Mouse (Mus musculus) thymus, postnatal 36 days (tissue): Measurements from ENCODE around the gene Chchd10.

ENCODE experiments used
- DNase-seq, 2 experiments: peaks; one replicate each; pipeline ENCODE4 v3.0.0; 2022; ENCODE audit warnings: mixed read lengths in 2 of 2

Gene Chchd10

DNA sequence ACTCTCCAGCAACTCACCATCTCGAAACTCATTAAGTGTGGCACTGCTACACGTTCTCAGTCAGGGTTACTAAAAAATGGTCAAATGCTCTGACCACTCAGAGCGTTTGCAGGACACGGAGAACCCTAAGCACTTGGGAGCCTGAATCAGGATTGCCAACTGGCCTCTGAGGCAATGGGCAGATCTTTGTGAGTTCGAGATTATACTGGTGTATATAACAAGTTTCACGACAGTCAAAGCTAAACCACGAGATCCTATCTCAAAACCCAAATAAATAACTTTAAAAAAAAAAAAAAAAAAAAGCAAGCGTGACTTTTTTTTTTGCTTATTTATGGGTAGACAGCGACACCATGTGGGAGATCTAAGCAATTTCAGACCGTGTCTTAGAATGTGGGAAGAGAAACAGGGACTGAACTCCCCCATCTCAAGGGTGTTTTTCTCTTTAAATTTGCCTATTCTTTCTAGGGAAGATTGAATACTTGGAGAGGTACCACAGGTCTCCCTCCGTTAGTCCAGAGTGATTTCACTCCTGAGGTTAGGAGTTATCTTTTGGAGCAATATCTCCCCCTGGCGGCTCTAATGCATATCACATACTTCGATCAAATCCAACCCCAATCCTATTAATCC lies 18.6 kb downstream of the Chchd10 start:
- DNase-seq, result peak in 1 of 2 experiments; percentile 33

DNA sequence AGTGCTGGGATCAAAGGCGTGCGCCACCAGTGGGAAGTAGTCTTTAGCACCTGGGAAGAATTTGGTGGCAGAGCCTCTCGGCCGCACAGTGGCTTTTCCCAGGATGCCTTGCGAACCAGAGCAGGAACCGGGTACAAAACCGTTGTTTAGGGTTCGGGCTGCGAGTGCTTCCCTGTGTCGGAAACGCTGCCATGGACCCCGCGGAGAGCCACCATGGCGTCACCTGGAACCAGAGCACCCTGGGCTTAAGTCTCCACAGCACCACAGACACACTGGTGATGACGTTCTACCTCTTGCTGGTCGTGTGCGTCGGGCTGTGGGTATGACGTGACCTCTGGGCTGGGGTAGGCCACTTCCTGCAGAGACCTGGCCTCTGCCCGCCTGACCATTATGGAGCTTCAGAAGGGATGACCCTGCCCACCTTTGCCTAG lies 21.5 kb downstream of the Chchd10 start, which contains the start of gene Gm5134:
Gene Gm5134, plus strand, starts transcription at position 134 of the 431 bp plus-strand sequence.
- peak; percentile 40 to 45 for DNase-seq

DNA sequence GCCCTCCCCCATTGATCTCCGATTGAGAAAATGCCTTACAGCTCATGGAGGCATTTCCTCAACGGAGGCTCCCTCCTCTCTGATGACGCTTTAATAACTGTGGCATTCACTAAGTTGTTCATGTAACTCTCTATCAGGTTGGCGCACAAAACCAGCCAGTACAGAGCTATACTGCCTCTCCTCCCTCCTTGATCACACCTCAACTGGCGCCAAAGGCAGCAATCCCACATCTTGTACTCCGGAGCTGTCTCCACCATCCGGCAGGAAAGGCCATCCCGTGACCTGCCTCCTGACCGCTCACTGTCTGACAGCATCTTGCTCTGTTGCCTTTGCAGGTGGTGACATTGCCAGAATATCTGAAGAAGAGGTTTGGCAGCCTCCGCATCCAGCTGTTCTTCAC lies 40.9 kb downstream of the Chchd10 start:
- no peak for DNase-seq

DNA sequence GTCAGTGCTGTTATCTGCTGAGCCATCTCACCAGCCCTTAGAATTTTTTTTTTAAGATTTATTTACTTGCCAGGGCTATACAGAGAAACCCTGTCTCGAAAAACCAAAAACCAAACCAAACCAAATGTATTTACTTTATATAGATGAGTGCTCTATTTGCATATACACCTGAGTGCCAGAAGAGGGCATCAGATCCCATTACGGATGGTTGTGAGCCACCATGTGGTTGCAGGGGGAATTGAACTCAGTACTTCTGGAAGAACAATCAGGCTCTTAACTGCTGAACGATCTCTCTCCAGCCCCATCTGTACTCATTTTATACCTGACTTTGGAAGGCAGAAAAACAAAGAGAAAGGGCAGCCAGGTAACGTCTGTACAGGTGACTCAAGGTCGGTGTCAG lies 42.3 kb downstream of the Chchd10 start:
- peak; percentile 13 to 21 for DNase-seq

DNA sequence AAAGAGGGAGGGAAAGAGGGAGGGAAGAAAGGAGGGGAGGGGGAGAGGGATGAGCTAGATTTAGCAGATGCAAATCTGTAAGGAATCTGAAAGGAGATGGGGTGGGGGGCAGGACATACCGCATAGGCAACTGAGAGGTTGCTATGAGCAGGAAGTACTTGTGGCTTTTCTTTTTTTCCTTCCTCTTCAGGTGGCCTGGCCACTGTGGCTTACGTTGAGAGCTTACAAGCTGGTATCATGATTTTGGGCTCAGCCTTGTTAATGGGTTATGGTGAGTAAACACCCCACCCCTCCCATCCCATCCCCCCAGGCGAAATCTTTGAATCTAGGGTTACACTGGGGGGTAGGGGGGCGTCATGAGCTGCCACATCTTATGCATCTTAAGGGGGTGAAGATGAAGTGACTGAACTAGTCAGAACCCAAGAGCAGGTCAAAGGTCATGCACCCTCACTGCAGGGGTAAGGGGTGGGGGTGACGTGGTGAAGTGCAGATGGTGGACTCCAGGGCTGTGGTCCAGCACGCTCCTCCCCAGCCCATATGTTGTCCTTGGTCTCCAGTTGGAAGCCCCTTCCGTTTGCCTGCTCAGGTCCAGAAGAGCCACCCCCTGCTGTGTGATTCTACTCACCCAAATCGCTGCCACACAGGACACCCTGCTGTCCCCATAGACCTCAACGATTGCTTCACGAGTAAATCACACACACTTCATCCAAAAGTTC lies 45.3 kb downstream of the Chchd10 start:
- no peak for DNase-seq

DNA sequence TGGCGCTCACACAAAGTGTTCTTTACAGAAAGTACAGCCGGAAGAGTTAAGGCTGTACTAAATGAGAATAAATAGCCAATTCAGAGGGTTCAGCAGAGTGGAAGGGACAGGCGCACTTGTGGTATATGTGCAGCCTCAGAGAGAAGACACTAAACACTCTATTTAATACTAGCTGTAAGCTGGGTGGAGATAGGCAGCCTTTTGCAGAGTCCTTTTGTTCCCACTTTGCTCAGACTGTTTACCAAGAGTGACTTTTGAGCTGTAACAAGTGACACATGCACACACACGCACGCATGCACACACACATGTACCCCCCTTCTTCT lies 45.9 kb downstream of the Chchd10 start:
- DNase-seq, result no peak

DNA sequence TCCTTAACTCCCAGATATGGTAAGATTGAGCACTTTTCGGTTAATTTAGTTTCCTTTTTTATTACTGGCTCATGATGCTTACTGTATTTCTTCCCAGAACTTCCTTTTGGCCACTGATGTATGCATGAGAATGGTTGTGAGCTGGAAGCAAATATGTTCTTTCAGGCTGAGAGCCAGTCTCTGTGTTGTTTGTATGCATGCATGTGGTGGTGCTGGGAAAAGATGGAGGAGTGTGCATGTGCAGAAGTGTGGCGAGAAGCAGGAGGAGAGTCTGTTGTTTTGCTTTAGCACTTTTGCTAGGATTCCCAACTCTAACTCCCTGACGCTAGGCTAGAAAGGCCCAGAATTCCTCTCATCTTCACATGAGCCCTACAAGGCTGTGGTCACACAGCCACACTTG lies 46.5 kb downstream of the Chchd10 start:
- no peak for DNase-seq
